10 mouse cellular contexts compared by ENCODE assay signal in the genomic region with DNA sequence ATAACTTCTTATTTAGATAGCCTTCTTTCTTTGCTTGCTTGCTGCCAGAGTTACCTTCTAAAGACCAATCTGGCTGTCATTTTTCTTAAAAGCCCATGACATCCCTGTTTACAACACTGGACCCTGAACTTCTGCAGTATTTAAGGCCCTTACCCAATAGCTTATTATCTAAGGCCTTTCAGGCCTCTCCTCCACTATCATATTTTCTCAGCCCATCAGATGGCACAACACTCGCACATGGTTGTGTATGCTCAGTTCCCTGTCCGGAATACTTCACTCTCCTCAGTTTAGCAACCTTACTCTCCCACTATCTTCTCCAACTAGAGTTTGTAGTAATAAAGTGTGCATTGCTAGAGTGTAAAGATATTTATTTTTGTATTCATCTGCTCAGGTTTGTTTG. TPM values are rescaled to one million over a fixed set of nuclear protein-coding genes. Genes with fewer than 3 reads are reported as not detected.
DNase-seq lines count a peak whose midpoint lies in the region; ATAC-seq and TF ChIP-seq lines count a peak whose summit lies in the region.
"Had no signal": no experiment of that assay in that cellular context is flagged by ENCODE, and none has a peak within 500 bp of the region (broad histone marks: within the 10 kb centered on the region; RNA-seq: fewer than 3 reads in every experiment).

No protein-coding gene starts in this region.

- H3K4me2 ChIP-seq in lung, postnatal 0 days (replicated peaks; ENCODE audit: low read depth, low read length) = peak overlapping the region; percentile 81
- peak overlapping the region; percentile 84 for H3K4me2 ChIP-seq in forebrain, embryonic 14.5 days (ENCODE audit: low read length)
- peak overlapping the region; percentile 88 for H3K4me2 ChIP-seq in liver, embryonic 11.5 days

- no peak for ATAC-seq in lung, postnatal 0 days
- ATAC-seq in forebrain, embryonic 14.5 days = no peak
- peak; percentile 76 for ATAC-seq in liver, embryonic 11.5 days (replicated peaks; ENCODE audit: low FRiP score)

- peaks cover 6% of the 10 kb centered on the region; the same call in 1 of the 2 replicates for H3K36me3 ChIP-seq in lung, postnatal 0 days (ENCODE audit: insufficient read depth, low read length)
- H3K36me3 ChIP-seq in forebrain, embryonic 14.5 days (ENCODE audit: control insufficient read depth, insufficient read depth, low read length) = peaks cover 12% of the 10 kb centered on the region
- 0 out of 2 replicates have a peak, but pooled peaks cover 3% of the 10 kb centered on the region for H3K36me3 ChIP-seq in liver, embryonic 11.5 days (ENCODE audit: control insufficient read depth, insufficient read depth, low read length)

- no peaks in the 10 kb centered on the region for H3K27me3 ChIP-seq in lung, postnatal 0 days (replicated peaks; ENCODE audit: insufficient read depth, low read length)
- no peaks in the 10 kb centered on the region for H3K27me3 ChIP-seq in forebrain, embryonic 14.5 days (replicated peaks; ENCODE audit: control insufficient read depth, insufficient read depth, low read length)
- H3K27me3 ChIP-seq in liver, embryonic 11.5 days (replicated peaks; ENCODE audit: control insufficient read depth, insufficient read depth, low read length) = no peaks in the 10 kb centered on the region

- no peak for TF ChIP-seq CTCF in lung, postnatal 0 days (IDR thresholded peaks at IDR 0.05)

- H3K27ac ChIP-seq in lung, postnatal 0 days (ENCODE audit: low read length) = no peak overlapping the region
- H3K27ac ChIP-seq in forebrain, embryonic 14.5 days (ENCODE audit: low read depth, low read length) = no peak overlapping the region
- peak overlapping the region; percentile 86 for H3K27ac ChIP-seq in liver, embryonic 11.5 days (ENCODE audit: low read depth, low read length)

- peak; percentile 10 for DNase-seq in lung, postnatal 0 days (ENCODE audit: low spot score)
- no peak for DNase-seq in lung, postnatal 4 days
- no peak for DNase-seq in forebrain, embryonic 14.5 days (ENCODE audit: low spot score)
- DNase-seq in liver, embryonic 11.5 days (ENCODE audit: low spot score) = no peak
- no peak for DNase-seq in retina, embryonic 14.5 days (ENCODE audit: low spot score)
- DNase-seq in gastrocnemius, postnatal 36 days = no peak
- no peak for DNase-seq in frontal cortex, postnatal 36 days (ENCODE audit: low spot score in 2 of 2)
- no peak for DNase-seq in layer of hippocampus, postnatal 10 days (ENCODE audit: low spot score in 2 of 2)
- DNase-seq: layer of hippocampus, adult 9-11 months; thymus, postnatal 36 days had no signal

- H3K9ac ChIP-seq in lung, postnatal 0 days (replicated peaks; ENCODE audit: low read depth) = 0 out of 2 replicates have a peak overlapping the region, but pooled peaks have one; percentile 97
- no peak overlapping the region for H3K9ac ChIP-seq in forebrain, embryonic 14.5 days (ENCODE audit: low read length)
- H3K9ac ChIP-seq in liver, embryonic 11.5 days (ENCODE audit: low read depth, low read length) = peak overlapping the region; percentile 100

- intact Hi-C loops in gastrocnemius, postnatal 36 days (cut with DNase I) = no loop called here

- no peaks in the 10 kb centered on the region for H3K9me3 ChIP-seq in lung, postnatal 0 days (ENCODE audit: low read length)
- H3K9me3 ChIP-seq in forebrain, embryonic 14.5 days (replicated peaks; ENCODE audit: control insufficient read depth, low read length) = no peaks in the 10 kb centered on the region
- H3K9me3 ChIP-seq in liver, embryonic 11.5 days (ENCODE audit: control insufficient read depth, low read length) = no peaks in the 10 kb centered on the region

- 46% methylated on average over 2 of the region's 2 CpGs for WGBS in lung, postnatal 0 days
- WGBS in forebrain, embryonic 14.5 days = 76% methylated on average over 2 of the region's 2 CpGs
- 29% methylated on average over 2 of the region's 2 CpGs for whole genome bisulfite sequencing in liver, embryonic 11.5 days

- peaks cover 7% of the 10 kb centered on the region; the same call in 1 of the 2 replicates for H3K4me1 ChIP-seq in lung, postnatal 0 days (ENCODE audit: insufficient read depth, low read depth, low read length)
- peaks cover 14% of the 10 kb centered on the region for H3K4me1 ChIP-seq in forebrain, embryonic 14.5 days (ENCODE audit: control insufficient read depth, insufficient read depth, low read length)
- peaks cover 19% of the 10 kb centered on the region for H3K4me1 ChIP-seq in liver, embryonic 11.5 days (replicated peaks; ENCODE audit: control insufficient read depth, insufficient read depth, low read length)

- peak overlapping the region; percentile 84; the same call in 1 of the 2 replicates for H3K4me3 ChIP-seq in lung, postnatal 0 days (ENCODE audit: low read depth, low read length)
- H3K4me3 ChIP-seq in forebrain, embryonic 14.5 days (ENCODE audit: low read depth, low read length) = peak overlapping the region; percentile 85; the same call in 1 of the 2 replicates
- H3K4me3 ChIP-seq in liver, embryonic 11.5 days (ENCODE audit: low read depth, low read length) = peak overlapping the region; percentile 92

- TF ChIP-seq EP300 in lung, postnatal 0 days (IDR thresholded peaks at IDR 0.05) = no peak

RNA-seq across cellular contexts. Expression of gene 4931422A03Rik, which starts 0.9 kb away (rescaled TPM):
- 1.4 and 1.6 TPM in 2 replicates for polyA plus RNA-seq in lung, postnatal 0 days (2015; fragmentation: Nextera tagmentation; extraction: Ambion mirVana)
- 0.67 and 1.8 TPM in 2 replicates for polyA plus RNA-seq in forebrain, embryonic 14.5 days (2014; fragmentation: Nextera tagmentation; extraction: Ambion mirVana)
- 3.2 and 3.5 TPM in 2 replicates for polyA plus RNA-seq in liver, embryonic 11.5 days (2014; fragmentation: Nextera tagmentation; extraction: Ambion mirVana)
- not detected for total RNA-seq in gastrocnemius, postnatal 36 days (2021)
- not detected for total RNA-seq in layer of hippocampus, postnatal 10 days (2021)

RNA-seq across cellular contexts. Expression of gene Fbxo3, which starts 1.6 kb away (rescaled TPM):
- 38.3 and 40.9 TPM in 2 replicates for polyA plus RNA-seq in lung, postnatal 0 days (2015; fragmentation: Nextera tagmentation; extraction: Ambion mirVana)
- 56.5 and 66.2 TPM in 2 replicates for polyA plus RNA-seq in forebrain, embryonic 14.5 days (2014; fragmentation: Nextera tagmentation; extraction: Ambion mirVana)
- polyA plus RNA-seq in liver, embryonic 11.5 days (2014; fragmentation: Nextera tagmentation; extraction: Ambion mirVana) = 75.0 and 85.9 TPM in 2 replicates
- 10 to 100 TPM; 47.6 to 53.0 TPM for total RNA-seq in gastrocnemius, postnatal 36 days (2021)
- total RNA-seq in layer of hippocampus, postnatal 10 days (2021) = 10 to 100 TPM; 44.7 to 45.6 TPM

RNA-seq across cellular contexts. Expression of gene Gm10912, which starts 36.6 kb away (rescaled TPM):
- not detected in 2 replicates for polyA plus RNA-seq in lung, postnatal 0 days (2015; fragmentation: Nextera tagmentation; extraction: Ambion mirVana)
- not detected in 2 replicates for polyA plus RNA-seq in forebrain, embryonic 14.5 days (2014; fragmentation: Nextera tagmentation; extraction: Ambion mirVana)
- polyA plus RNA-seq in liver, embryonic 11.5 days (2014; fragmentation: Nextera tagmentation; extraction: Ambion mirVana) = 0.10 TPM in 1 of 2 replicates, not detected in the other
- total RNA-seq in gastrocnemius, postnatal 36 days (2021) = under 1 TPM; 0.25 to 0.26 TPM
- total RNA-seq in layer of hippocampus, postnatal 10 days (2021) = under 1 TPM in 1 of 2 experiments, not detected in 1; 0.34 TPM

RNA-seq across cellular contexts. Expression of gene Gm10799, which starts 39.3 kb away (rescaled TPM):
- polyA plus RNA-seq in lung, postnatal 0 days (2015; fragmentation: Nextera tagmentation; extraction: Ambion mirVana) = not detected in 2 replicates
- not detected in 2 replicates for polyA plus RNA-seq in forebrain, embryonic 14.5 days (2014; fragmentation: Nextera tagmentation; extraction: Ambion mirVana)
- not detected in 2 replicates for polyA plus RNA-seq in liver, embryonic 11.5 days (2014; fragmentation: Nextera tagmentation; extraction: Ambion mirVana)
- total RNA-seq in gastrocnemius, postnatal 36 days (2021) = not detected
- total RNA-seq in layer of hippocampus, postnatal 10 days (2021) = not detected

RNA-seq across cellular contexts. Expression of gene Cd59b, which starts 40.6 kb away (rescaled TPM):
- 3.7 and 4.2 TPM in 2 replicates for polyA plus RNA-seq in lung, postnatal 0 days (2015; fragmentation: Nextera tagmentation; extraction: Ambion mirVana)
- polyA plus RNA-seq in forebrain, embryonic 14.5 days (2014; fragmentation: Nextera tagmentation; extraction: Ambion mirVana) = 1.0 and 1.3 TPM in 2 replicates
- polyA plus RNA-seq in liver, embryonic 11.5 days (2014; fragmentation: Nextera tagmentation; extraction: Ambion mirVana) = 8.7 and 10.6 TPM in 2 replicates
- 1 to 10 TPM; 1.6 to 2.9 TPM for total RNA-seq in gastrocnemius, postnatal 36 days (2021)
- total RNA-seq in layer of hippocampus, postnatal 10 days (2021) = under 1 TPM in 1 of 2 experiments, not detected in 1; 0.51 TPM
